Comparison of ENCODE assay signal across 11 mouse cellular contexts in the genomic region with DNA sequence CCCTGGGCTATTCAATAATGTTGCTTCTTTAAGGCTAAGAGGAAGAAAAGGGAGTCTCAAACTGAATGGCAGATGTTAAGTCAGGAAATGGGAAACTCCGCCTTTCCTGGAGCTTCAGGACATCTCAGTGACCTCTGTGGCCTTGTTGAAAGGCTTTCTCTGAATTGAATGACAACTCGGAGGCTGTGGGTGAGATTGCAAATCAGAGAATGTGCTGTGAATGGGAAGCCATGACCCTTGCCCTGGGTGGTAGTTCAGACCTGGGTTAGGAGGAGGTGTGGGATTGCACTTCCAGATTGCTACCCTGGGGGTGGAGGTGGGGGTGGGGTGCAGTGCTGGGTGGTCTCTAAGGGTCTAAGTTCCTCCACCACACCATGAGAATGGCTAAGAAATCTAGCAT.
DNase-seq lines count a peak whose midpoint lies in the region; ATAC-seq and TF ChIP-seq lines count a peak whose summit lies in the region.
"Had no signal": no experiment of that assay in that cellular context is flagged by ENCODE, and none has a peak within 500 bp of the region (broad histone marks: within the 10 kb centered on the region; RNA-seq: fewer than 3 reads in every experiment).

No protein-coding gene starts in this region.

- H3K9ac ChIP-seq in hindbrain, embryonic 11.5 days (ENCODE audit: low read depth, low read length): no peak overlapping the region
- no peak overlapping the region for H3K9ac ChIP-seq in hindbrain, postnatal 0 days (replicated peaks; ENCODE audit: low read length)
- H3K9ac ChIP-seq: embryonic facial prominence, embryonic 12.5 days had no signal

- H3K4me3 ChIP-seq in hindbrain, embryonic 11.5 days (ENCODE audit: low read depth, low read length): no peak overlapping the region
- no peak overlapping the region for H3K4me3 ChIP-seq in hindbrain, postnatal 0 days (ENCODE audit: low read length)
- H3K4me3 ChIP-seq: embryonic facial prominence, embryonic 12.5 days had no signal

- no peak overlapping the region for H3K27ac ChIP-seq in hindbrain, embryonic 11.5 days (ENCODE audit: low read depth, low read length)
- no peak overlapping the region for H3K27ac ChIP-seq in hindbrain, postnatal 0 days
- H3K27ac ChIP-seq: embryonic facial prominence, embryonic 12.5 days had no signal

- TF ChIP-seq CTCF in hindbrain, postnatal 0 days (IDR thresholded peaks at IDR 0.05; ENCODE audit: low read depth): no peak

- WGBS in hindbrain, embryonic 11.5 days: 1% methylated on average over 2 of the region's 2 CpGs
- WGBS in hindbrain, postnatal 0 days: 18% methylated on average over 2 of the region's 2 CpGs

- peak; percentile 75 for ATAC-seq in hindbrain, embryonic 11.5 days (ENCODE audit: low FRiP score)
- ATAC-seq in hindbrain, postnatal 0 days: no peak

- DNase-seq in hindbrain, embryonic 11.5 days (ENCODE audit: low spot score): peak; percentile 27
- no peak for DNase-seq in hindbrain, postnatal 0 days (ENCODE audit: low spot score)
- peak; percentile 20 for DNase-seq in adrenal gland, postnatal 14 days
- DNase-seq in heart, postnatal 4 days: peak; percentile 8
- DNase-seq in lung, postnatal 25 days (ENCODE audit: low spot score): peak; percentile 39
- no peak for DNase-seq in spleen, adult 18-20 months
- DNase-seq in layer of hippocampus, adult 8-10 months (ENCODE audit: low spot score in 2 of 2): no peak
- DNase-seq in cerebellum, postnatal 36 days: no peak
- DNase-seq: right cerebral cortex, postnatal 4 days had no signal

- no peaks in the 10 kb centered on the region for H3K36me3 ChIP-seq in hindbrain, embryonic 11.5 days (ENCODE audit: control insufficient read depth, insufficient read depth, low read length)
- H3K36me3 ChIP-seq in hindbrain, postnatal 0 days (ENCODE audit: insufficient read depth, low read length): no peaks in the 10 kb centered on the region
- H3K36me3 ChIP-seq: embryonic facial prominence, embryonic 12.5 days had no signal

- H3K4me1 ChIP-seq in hindbrain, embryonic 11.5 days (replicated peaks; ENCODE audit: control insufficient read depth, insufficient read depth, low read length): no peaks in the 10 kb centered on the region
- H3K4me1 ChIP-seq in hindbrain, postnatal 0 days (ENCODE audit: insufficient read depth, low read length): no peaks in the 10 kb centered on the region
- H3K4me1 ChIP-seq: embryonic facial prominence, embryonic 12.5 days had no signal

- H3K9me3 ChIP-seq in hindbrain, embryonic 11.5 days (ENCODE audit: control insufficient read depth, low read length): no peaks in the 10 kb centered on the region
- no peaks in the 10 kb centered on the region for H3K9me3 ChIP-seq in hindbrain, postnatal 0 days (ENCODE audit: low read length)
- H3K9me3 ChIP-seq: embryonic facial prominence, embryonic 12.5 days had no signal

- H3K4me2 ChIP-seq in hindbrain, embryonic 11.5 days (replicated peaks; ENCODE audit: low read depth, low read length): no peak overlapping the region
- no peak overlapping the region for H3K4me2 ChIP-seq in hindbrain, postnatal 0 days (ENCODE audit: low read depth, low read length)
- H3K4me2 ChIP-seq: embryonic facial prominence, embryonic 12.5 days; liver, embryonic 11.5 days had no signal

- no peaks in the 10 kb centered on the region for H3K27me3 ChIP-seq in hindbrain, embryonic 11.5 days (ENCODE audit: control insufficient read depth, insufficient read depth, low read length)
- H3K27me3 ChIP-seq in hindbrain, postnatal 0 days (ENCODE audit: insufficient read depth, low read length): no peaks in the 10 kb centered on the region
- H3K27me3 ChIP-seq: embryonic facial prominence, embryonic 12.5 days had no signal

Comparison
In these comparisons a context has a peak if more than half of its experiments do, and no peak if none do; other contexts are left out.
1. DNase-seq: peak in hindbrain, embryonic 11.5 days (single experiment), adrenal gland, postnatal 14 days (single experiment), heart, postnatal 4 days (single experiment) and lung, postnatal 25 days (single experiment); none in hindbrain, postnatal 0 days (single experiment), spleen, adult 18-20 months (0 of 2), layer of hippocampus, adult 8-10 months (0 of 2) and cerebellum, postnatal 36 days (0 of 2).